Mouse (Mus musculus) CD8-positive naive resting alpha-beta T cell, adult 2 months (primary cell): Measurements from ENCODE around the gene Tusc2.
"Not testable (repeated sequence)": the region's sequence is repeated elsewhere in the genome, so short reads cannot be mapped to it uniquely, and the experiment has no call there.

Experiments
- DNase-seq, 2 experiments: peaks; one replicate each; pipeline ENCODE4 v3.0.0; 2022; ENCODE audit warnings: low read depth in 2 of 2, low spot score in 2 of 2

The Tusc2 gene

DNA sequence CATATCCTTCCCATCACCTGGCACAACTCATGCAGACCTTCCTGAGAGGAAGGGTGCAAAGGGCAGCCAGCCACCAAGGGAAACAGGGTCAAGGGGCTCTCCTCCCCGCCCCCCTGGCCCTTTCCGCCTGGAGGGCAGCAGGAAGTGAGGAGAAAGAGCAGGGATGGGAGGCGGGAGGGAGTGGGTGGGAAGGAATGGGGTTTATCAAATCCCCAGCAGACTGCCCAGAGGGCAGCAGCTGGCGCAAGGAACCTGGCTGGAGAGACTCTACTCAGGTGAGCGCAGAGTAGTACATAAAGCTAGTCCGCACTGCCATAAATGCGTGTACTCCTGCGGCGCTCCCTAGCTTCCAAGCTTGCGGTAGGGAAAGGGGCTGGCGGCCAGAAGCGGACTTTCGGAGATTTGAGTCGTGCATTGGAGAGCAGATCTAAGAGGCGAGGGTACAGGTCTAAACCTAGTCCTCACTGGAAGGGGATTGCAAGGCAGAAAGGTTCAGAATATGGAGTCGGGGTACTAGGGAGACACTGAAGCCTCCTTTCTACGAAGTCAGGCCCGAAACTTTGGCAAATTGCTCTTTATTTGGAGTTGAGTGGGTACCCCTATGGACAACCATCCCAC is 4.8 kb downstream of the Tusc2 start, which contains the start of gene Hyal2:
Hyal2 (plus strand) TSS at position 244 of the 618 bp plus-strand sequence.
- no peak for DNase-seq

DNA sequence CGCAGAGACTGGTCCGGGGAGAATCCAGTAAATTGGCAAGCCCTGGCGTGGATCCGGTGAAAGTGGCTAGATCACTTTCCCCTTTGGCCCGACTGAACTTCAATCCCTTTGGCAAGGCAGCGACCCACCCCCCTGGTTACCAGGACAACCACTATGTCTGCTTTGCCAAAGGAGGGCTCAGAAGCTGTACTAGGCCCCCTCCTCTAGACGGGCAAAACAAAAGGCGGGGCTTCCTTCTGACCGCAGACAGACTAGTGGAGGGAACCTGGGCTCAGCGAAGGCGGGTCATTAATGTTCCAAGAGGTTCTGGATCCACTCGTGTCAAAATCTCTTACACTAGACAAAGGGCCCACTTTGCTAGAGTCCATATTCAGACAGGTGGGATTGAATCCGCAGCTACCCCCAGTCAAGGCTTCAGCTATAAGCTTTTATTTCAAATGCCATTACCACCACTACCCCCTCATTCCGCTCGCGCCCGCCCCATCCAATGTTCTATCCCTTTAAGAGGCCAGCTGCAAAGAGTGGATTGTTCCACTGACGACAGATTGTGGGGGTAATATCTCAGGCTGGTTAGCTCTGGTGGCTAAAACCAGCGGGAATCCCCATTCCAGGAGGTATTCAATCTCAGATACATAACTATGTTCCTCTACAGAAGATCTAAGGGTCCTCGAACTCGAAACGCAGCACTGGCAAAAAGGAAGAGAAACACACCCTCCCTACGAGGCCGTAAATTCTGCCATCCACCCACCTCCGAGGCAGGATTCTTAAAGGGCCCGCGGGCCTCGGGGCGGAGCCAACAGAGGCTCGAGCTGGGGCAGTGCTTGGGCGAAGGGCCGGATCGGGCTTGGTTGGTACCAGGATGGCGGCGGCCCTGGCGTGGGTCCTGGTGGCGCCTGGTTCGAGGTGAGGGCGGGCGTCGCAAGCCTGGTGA is 5.5 kb downstream of the Tusc2 start:
- peak; percentile 62 to 76 for DNase-seq

DNA sequence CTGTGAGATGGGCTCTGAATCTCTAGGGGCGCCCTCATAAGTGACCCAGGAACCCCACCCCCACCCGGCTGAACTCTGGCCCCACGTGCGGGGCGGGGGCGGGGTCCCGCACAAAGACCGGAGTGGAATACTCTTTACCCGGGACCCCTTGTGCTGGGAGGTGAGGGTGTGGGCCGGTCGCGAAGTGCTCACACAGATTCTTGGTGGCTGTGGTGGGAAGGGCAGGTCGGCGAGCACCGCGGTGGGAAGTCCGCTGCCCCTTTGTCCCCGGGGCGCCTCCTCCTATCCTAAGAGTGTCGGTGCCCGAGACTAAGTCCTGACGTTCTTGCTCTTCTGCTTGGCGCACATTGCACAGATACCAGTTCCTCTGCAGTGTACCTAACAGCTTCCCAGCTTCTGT is 6.2 kb downstream of the Tusc2 start:
- no peak for DNase-seq

DNA sequence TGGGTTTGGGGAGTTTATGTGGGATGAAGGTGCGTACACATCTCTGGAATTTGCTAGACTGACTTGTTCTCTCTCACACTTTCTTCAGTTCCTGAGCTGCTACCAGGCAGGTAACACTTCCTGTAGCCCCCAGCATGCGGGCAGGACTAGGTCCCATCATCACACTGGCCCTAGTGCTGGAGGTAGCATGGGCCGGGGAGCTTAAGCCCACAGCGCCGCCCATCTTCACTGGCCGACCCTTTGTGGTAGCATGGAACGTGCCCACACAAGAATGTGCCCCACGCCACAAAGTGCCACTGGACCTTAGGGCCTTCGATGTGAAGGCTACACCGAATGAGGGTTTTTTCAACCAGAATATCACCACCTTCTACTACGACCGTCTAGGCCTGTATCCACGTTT is 7.0 kb downstream of the Tusc2 start:
- DNase-seq: no peak

DNA sequence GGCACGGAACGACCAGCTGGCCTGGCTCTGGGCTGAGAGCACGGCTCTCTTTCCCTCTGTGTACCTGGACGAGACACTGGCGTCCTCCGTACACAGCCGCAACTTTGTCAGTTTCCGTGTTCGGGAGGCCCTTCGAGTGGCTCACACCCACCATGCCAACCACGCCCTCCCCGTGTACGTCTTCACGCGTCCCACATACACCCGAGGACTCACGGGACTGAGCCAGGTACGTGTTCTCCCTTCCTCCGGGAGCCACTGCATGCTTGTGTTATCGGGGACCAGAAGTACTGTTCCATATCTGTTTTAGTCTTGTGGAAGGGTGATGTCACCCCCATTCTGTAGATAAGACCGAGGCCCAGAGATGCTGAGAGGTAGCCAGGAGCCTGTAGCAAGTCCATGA is 7.8 kb downstream of the Tusc2 start:
- DNase-seq: no peak

DNA sequence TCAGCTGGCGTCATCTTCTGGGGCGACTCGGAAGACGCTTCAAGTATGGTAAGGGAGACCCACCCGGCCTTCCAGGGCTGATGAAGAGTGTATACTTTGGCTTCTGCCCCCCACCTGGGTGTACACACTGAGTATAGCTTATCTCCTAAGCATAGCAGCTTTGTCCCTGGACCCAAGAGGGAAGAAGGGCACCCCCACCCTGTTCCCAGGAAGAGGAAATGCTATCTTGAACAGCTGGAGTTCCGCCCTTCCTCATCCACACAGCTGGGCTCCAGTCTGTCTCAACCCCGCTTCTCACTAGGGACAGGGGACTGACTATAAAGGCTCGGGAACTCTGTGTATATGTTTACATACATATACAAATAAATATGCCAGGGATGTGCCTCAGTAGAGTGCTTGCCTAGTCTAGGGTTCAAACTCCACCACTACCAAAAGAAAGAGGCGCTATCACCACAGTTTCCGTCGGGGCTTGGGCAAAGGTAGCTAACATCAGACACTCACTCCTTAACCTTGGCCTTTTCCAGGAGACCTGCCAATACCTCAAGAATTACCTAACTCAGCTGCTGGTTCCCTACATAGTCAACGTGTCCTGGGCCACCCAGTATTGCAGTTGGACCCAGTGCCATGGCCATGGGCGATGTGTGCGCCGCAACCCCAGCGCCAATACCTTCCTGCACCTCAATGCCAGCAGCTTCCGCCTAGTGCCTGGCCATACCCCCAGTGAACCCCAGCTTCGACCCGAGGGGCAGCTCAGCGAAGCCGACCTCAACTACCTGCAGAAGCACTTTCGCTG is 8.7 kb downstream of the Tusc2 start:
- no peak for DNase-seq

DNA sequence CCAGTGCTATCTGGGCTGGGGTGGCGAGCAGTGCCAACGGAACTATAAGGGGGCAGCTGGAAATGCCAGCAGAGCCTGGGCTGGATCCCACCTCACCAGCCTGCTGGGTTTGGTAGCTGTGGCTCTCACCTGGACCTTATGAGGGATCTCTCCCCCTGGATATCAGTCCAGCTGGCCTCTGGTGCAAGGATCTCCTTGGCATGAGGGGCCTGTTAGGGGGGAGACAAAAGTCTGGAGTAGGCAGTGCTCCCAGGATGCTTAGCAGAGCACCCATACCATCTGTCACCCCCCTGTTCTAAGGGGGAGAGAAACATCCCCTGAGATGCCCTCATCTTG is 9.2 kb downstream of the Tusc2 start:
- no peak for DNase-seq

DNA sequence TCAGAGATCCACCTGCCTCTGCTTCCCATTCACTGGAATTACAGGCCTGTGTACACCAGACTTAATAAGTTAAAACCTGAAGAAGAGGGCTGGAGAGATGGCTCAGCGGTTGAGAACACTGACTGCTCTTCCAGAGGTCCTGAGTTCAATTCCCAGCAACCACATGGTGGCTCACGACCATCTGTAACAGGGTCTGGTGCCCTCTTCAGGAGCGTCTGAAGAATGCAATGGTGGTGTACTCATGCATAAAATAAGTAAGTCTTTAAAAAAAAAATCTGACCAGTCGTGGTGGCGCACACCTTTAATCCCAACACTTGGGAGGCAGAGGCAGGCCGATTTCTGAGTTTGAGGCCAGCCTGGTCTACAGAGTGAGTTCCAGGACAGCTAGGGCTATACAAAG is 10.7 kb downstream of the Tusc2 start:
- not testable (repeated sequence) for DNase-seq

DNA sequence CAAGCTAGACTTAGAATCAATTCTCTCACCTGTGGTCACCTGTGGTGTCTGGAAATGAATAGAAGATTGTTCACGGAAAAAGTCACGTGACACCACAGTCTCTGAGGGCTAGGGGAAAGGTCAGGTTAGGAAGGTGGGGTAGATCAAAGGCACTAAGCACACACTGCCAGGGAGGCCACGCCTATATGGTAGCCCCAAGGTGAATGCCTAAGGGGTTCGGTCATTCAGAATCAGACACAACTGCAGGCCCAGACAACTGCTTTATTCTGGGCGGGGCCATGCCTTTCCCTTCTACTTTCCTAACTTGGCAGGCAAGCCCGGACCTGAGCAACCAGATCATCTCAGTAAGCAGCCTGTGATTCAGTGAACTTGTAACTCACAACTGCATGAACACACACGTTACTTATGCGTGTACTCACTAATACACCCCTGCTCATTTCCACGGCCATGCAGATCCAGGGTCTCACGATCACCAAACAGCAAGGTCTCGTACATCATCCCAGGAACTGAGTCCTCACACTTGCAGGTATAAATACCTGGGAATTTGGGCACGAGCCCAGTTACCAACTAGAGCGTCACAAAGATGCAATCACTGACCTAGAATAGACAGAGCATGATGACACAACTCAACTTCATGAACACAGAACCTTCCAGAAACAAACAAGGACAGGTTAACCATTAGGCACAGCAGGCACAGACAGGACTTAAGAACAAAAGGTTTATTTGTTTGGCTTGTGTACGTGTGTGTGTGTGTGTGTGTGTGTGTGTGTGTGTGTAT is 12.7 kb downstream of the Tusc2 start:
- DNase-seq: no peak

DNA sequence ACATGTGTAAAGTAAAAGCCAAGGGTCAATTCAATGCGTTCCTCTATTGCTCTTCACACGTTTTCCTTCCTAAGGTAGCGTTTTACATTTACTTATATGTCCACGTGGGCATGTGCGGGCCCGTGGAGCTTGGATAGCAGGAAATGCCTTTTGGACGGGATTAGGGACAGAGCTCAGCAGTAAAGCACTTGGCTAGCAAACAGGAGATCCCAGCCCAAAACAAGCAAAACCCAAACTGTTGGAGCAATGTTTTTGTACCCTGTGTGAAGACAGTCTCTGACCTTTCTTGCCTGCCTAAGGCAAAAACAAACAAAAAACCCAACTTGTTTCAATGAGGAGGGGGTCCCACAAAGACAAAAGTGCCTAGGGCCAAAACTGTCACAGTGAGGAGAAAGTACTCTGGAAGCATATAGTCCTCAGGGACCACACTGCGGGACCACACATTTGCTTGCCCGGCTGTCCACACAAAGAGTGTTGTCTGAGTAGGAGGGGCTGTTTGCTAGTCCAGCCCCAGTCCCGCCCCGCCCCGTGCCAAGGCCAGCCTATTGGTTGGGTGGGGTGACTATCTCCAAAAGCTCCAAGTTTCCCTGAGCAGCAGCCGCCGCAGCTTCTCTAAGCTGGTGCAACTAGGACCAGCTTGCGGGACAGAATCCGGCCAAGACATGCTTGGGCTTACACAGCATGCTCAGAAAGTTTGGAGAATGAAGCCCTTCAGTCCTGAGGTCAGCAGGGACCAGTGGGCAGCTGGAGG is 13.5 kb downstream of the Tusc2 start, which contains the start of gene Hyal1:
Hyal1 (plus strand) TSS at position 571 of the 751 bp plus-strand sequence.
- DNase-seq: no peak

DNA sequence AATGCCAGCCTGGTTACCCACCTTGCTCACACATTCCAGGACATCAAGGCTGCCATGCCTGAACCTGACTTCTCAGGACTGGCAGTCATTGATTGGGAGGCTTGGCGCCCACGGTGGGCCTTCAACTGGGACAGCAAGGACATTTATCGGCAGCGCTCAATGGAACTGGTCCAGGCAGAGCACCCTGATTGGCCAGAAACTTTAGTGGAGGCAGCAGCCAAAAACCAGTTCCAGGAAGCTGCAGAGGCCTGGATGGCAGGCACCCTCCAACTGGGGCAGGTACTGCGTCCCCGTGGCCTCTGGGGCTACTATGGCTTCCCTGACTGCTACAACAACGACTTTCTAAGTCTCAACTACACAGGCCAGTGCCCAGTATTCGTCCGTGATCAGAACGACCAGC is 14.8 kb downstream of the Tusc2 start:
- DNase-seq: no peak

DNA sequence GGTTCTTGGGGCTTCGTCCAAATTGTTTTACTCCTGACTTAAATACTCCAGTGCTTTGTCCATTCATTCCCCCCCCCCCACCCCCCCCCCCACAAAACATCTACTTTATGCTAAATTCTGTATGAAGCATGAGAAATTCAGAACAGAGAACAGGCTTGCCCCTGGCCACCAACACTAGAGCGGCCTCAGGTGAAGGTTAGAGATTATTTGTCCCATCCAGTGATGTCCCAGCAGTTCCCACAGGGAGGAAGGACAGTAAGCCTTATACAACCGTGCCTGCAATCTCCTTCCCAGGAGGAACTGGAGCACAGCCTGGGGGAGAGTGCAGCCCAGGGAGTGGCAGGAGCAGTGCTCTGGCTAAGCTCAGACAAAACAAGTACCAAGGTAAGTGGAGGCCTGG is 15.5 kb downstream of the Tusc2 start, which contains the start of gene Naa80:
Naa80 (plus strand) TSS at position 301 of the 400 bp plus-strand sequence.
- no peak for DNase-seq

DNA sequence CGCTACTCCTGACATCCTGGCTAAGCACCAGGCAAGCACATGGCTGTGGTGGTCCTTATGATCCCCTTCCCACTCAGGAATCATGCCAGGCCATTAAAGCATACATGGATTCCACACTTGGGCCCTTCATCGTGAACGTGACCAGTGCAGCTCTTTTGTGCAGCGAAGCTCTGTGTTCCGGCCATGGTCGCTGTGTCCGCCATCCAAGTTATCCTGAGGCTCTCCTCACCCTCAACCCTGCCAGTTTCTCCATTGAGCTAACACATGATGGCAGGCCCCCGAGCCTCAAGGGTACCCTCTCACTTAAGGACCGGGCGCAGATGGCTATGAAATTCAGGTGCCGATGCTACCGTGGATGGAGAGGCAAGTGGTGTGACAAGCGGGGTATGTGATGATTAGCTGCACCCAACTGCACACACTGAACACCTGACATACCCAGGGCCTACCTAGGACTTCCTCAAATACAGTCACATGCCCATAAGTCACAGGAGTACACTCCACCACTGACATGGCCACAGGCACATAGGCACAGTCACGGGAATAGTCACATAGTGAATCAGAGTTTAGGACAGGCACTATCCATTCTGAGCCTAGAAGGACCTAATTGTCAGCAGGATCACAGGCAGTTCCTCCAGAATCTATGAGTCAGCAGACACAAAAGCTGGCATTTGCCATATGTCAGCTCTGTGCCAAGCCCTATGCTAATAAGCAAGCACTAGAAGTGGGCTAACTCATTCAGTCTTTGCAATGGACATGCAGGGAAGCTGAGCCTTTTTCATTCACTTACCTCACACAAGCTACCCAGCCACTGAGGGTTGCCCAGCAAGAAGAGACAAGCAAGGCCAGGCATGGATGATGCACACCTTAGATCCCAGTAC is 16.2 kb downstream of the Tusc2 start:
- DNase-seq: no peak

DNA sequence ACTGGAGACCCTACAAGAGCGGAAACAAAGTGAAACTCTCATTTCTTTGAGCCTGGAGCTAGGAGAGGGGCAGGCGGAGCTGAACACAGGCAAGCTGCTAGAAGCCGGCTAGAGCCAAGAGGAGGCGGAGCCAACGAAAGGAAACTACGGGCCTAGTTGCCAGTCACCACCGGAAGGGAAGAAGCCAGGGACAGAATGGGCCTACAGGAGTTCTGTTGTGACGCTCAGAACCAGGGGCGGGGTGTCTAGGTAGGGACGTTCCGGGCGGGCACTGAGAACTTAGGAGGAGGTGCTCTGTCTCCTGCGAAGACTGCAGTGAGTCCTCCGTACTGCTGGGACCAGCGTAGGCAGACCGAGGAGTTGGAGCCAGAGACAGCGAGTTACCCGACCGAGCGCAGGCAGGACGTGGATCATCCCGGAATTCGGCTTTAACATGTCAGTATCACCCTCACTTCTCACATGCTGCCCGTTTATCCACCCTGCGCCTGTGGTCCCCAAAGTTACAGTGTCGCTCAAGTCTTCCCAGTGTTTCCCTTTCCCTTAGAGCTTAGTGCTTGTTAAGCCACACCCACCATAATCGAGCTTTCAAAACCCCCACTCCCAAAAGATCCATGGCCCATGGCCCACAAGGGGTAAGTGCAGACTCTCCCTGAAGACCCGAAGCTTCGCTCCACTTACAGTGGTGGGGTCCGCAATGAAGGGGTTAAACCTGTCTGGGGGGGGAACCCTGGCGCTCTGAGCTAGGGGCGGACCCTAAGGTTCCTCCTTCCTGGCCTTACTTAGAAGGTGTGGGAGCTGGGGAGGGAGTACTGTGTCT is 17.7 kb downstream of the Tusc2 start, which contains the start of gene Hyal3:
Hyal3 (plus strand) TSS at position 318 of the 817 bp plus-strand sequence.
- DNase-seq: peak; percentile 80 to 82

DNA sequence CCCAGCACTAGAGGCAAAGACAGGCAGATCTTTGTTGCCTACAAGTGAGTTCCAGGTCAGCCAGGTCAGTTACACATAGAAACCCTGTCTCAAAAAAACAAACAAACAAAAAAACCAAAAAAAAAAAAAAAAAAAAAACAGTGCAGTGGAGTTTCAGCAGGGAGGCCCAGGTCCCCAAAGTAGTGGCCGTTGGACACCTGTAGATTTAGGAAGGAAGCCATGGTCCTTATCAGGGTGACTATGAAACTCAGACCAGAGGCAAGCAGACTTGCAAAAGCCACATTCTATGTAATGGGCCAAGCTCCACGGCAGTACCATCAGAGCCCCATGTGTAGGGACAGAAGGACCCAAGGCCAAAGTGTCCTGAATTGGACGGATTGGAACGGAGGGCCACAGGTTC is 18.5 kb downstream of the Tusc2 start:
- DNase-seq: no peak

DNA sequence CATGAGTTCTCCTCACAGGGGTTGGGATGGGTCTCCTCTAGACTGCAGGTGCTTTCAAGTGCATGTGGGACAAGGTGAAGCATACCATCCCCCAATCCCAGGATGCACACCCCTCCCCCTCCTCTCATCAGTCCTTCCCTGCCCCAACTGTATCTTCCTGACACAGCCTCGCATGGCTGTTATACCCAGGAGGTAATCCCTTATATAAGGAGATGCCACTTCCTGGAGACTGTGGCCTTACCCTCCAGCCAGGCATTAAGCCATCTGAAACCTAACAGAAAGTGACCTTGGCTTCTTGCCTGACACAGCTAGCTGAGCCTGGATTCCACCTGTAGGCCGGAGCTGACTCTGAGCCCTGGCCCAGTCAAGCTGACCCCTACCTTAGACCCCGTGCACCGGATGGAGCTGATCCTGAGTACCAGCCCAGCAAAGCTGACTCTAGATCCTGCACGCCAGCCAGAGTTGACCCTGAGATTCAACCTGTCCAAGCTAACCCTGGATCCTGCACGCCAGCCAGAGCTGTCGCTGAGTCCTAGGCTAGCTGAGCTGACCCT is 19.5 kb downstream of the Tusc2 start:
- no peak for DNase-seq

DNA sequence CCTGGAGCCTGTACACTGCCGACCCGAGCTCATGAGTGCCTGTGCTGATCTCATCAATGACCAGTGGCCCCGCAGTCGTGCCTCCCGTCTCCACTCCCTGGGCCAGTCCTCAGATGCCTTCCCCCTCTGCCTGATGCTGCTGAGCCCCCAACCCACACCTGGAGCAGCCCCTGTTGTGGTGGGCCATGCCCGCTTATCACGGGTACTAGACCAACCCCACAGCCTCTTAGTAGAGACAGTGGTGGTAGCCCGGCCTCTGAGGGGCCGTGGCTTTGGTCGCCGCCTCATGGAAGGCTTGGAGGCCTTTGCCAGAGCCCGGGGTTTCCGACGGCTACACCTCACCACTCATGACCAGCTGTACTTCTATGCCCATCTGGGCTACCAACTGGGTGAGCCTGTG is 20.1 kb downstream of the Tusc2 start:
- DNase-seq: no peak

DNA sequence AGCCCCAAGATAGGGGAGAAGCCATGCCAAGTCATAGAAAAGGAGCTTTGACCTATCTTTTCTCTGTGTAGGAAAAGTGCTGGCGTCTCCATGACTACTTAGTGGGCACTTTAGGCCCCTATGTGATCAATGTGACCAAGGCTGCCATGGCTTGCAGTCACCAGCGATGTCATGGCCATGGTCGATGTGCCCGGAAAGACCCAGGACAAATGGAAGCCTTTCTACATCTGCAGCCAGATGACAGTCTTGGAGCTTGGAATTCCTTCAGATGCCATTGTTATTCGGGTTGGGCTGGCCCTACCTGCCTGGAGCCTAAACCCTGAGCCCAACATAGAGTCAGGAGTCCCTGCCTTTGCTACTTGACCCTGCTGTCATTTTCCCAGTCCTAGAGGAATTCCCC is 23.4 kb downstream of the Tusc2 start:
- DNase-seq: no peak
